Mouse (Mus musculus) forebrain, embryonic 14.5 days (tissue): ENCODE measurements around the gene Nme7. TPM values are rescaled to one million over a fixed set of nuclear protein-coding genes. Genes with fewer than 3 reads are reported as not detected.

Source experiments
- ATAC-seq: fragments of 200-750 bp; cut with Nextera tagmentation; 2 replicates; pipeline ENCODE4 v1.8.0; 2017; ENCODE audit warnings: mild to moderate bottlenecking, moderate library complexity
- DNase-seq: peaks from one replicate; pipeline ENCODE4 v3.0.0-alpha.2; 2015; ENCODE audit warnings: low spot score
- H3K27ac ChIP-seq: fragments of 300-500 bp; sonication (generic); 2 replicates; pipeline ENCODE4 v1.5.1; 2014; ENCODE audit warnings: low read depth, mild to moderate bottlenecking, control low read depth, low read length, moderate library complexity
- H3K27me3 ChIP-seq: fragments of 300-500 bp; sonication (generic); replicated peaks from 2 replicates; pipeline ENCODE4 v1.6.1; 2014; ENCODE audit warnings: low read length, control low read depth, mixed read lengths; ENCODE audit not compliant: control insufficient read depth, insufficient read depth
- H3K36me3 ChIP-seq: fragments of 300-500 bp; sonication (generic); 2 replicates; pipeline ENCODE4 v1.6.1; 2014; ENCODE audit warnings: low read length, control low read depth; ENCODE audit not compliant: control insufficient read depth, insufficient read depth
- H3K4me1 ChIP-seq: fragments of 300-500 bp; sonication (generic); 2 replicates; pipeline ENCODE4 v1.6.1; 2014; ENCODE audit warnings: antibody characterized with exemption, low read length, control low read depth; ENCODE audit not compliant: control insufficient read depth, insufficient read depth
- H3K4me2 ChIP-seq: fragments of 300-500 bp; sonication (generic); 2 replicates; pipeline ENCODE4 v1.6.1; 2014; ENCODE audit warnings: mild to moderate bottlenecking, control low read depth, low read length
- H3K4me3 ChIP-seq: fragments of 300-500 bp; sonication (generic); 2 replicates; pipeline ENCODE4 v1.5.1; 2014; ENCODE audit warnings: low read depth, low read length, control low read depth
- H3K9ac ChIP-seq: fragments of 300-500 bp; sonication (generic); 2 replicates; pipeline ENCODE4 v1.6.1; 2014; ENCODE audit warnings: mild to moderate bottlenecking, low read length, control low read depth, moderate library complexity
- H3K9me3 ChIP-seq: fragments of 300-500 bp; sonication (generic); replicated peaks from 2 replicates; pipeline ENCODE4 v1.6.1; 2016; ENCODE audit warnings: low read length, control low read depth, mixed read lengths; ENCODE audit not compliant: control insufficient read depth
- WGBS: fragments of 180-500 bp; shearing (Covaris S2); extraction: QIAGEN DNeasy Blood & Tissue Kit; methylation state at CpG from one replicate; pipeline ENCODE4 v1.1.7; 2014; 5-methylcytosine and 5-hydroxymethylcytosine counted together
- polyA plus RNA-seq: library from polyadenylated mRNA; unstranded; fragments of >200 nt; fragmentation: Nextera tagmentation; extraction: Ambion mirVana; gene quantifications from 2 replicates; pipeline ENCODE4 v1.2.1, GENCODE M21; 2014

Gene Nme7
- polyA plus RNA-seq, 1 experiment from 2014 or later: 45.6 TPM

DNA sequence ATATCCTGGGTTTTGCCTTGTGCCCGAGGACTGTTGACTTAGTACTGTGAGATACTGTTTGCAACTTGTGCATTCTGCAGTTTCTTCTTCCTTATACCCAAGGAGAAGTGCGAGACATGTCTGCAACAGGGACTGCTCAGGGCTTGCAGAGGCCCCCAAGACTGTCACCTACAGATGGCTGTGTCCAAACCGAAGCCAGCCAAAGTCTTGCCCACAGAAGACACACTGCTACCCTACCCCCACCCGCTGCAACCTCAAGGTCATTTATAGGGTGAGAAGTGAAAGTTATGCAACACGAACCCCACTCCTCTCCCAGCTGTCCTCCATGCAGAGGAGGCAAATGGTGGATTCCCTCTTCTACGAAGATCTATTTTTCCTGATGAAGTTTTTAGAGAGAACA is 148.7 kb downstream of the Nme7 start:
- Histone ChIP-seq H3K36me3 (peaks cover 21% of the 10 kb centered on the region), H3K27ac (no peak overlapping the region), H3K4me3 (no peak overlapping the region), H3K9ac (no peak overlapping the region), H3K27me3 (no peaks in the 10 kb centered on the region), H3K4me1 (peaks cover 13% of the 10 kb centered on the region), H3K4me2 (no peak overlapping the region), H3K9me3 (no peaks in the 10 kb centered on the region)
- DNase-seq (no peak), ATAC-seq (no peak)
- WGBS: 87% methylated on average over 6 of the region's 6 CpGs

DNA sequence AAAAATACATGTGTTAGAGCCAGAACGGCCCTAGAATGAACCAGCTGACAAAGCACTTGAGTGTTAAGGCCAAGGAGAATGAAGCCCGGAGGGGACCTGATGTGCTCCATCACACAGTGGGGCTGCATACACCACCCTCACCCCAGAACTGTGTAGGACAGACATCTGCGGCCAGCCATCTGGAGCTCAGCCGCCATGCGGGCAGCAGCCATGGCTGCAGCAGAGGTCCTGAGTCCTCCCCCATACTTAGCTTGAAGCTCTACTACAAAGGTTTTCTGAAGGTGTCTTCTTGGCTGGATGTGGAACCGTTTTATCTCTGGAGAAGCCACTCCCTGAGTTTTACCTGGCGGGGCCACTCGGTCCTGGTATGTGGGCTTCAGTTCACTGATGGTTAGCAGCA is 149.2 kb downstream of the Nme7 start:
- WGBS: 94% methylated on average over 8 of the region's 8 CpGs
- no peaks in the 10 kb centered on the region for H3K27me3 ChIP-seq
- ATAC-seq: no peak
- H3K4me3 ChIP-seq: no peak overlapping the region
- H3K27ac ChIP-seq: no peak overlapping the region
- no peaks in the 10 kb centered on the region for H3K9me3 ChIP-seq
- H3K4me1 ChIP-seq: peaks cover 13% of the 10 kb centered on the region
- H3K9ac ChIP-seq: no peak overlapping the region
- DNase-seq: no peak
- peaks cover 21% of the 10 kb centered on the region for H3K36me3 ChIP-seq
- no peak overlapping the region for H3K4me2 ChIP-seq

GRCm38 (mm10) chr1:164453739-164454138 is 149.8 kb downstream of the Nme7 start:
- H3K9me3 ChIP-seq: no peaks in the 10 kb centered on the region
- H3K9ac ChIP-seq: no peak overlapping the region
- DNase-seq (no peak), ATAC-seq (no peak)
- H3K4me3 ChIP-seq: no peak overlapping the region
- no peaks in the 10 kb centered on the region for H3K27me3 ChIP-seq
- H3K4me2 ChIP-seq: no peak overlapping the region
- no peak overlapping the region for H3K27ac ChIP-seq
- 89% methylated on average over 5 of the region's 5 CpGs for WGBS
- peaks cover 14% of the 10 kb centered on the region for H3K4me1 ChIP-seq
- H3K36me3 ChIP-seq: peaks cover 17% of the 10 kb centered on the region

DNA sequence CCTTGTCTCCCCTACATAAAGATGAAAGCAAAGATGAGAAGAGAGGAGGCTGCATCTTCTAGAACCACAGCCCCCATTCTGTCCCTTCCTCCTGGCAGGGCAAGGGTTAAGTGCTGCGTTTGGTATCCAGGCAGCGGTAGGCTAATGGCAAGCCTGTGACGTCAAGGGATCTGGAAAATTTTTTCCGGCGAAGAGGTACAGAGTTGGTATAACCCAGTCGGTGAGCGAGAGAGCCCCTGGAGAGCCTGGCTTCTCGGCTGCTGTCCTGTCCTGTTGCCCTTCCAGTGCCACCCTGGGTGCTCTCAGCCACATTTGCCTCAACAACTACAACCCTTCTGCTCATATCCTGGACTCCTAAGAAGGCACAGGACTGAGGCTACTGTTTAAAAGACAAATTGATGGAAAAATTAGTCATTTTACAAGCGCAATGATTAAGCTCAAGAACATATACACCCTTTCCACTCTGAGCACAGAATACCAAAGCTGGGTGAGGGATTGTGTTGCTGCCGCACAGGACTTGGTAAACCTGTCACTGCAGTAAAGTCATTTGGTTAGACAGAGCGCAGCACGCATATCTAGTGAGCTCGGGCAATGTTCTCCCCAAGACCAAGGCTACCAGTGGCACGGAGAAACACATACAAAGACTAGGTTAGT is 151.0 kb downstream of the Nme7 start:
- WGBS: 41% methylated on average over 14 of the region's 14 CpGs
- no peaks in the 10 kb centered on the region for H3K9me3 ChIP-seq
- H3K36me3 ChIP-seq: peaks cover 15% of the 10 kb centered on the region
- H3K9ac ChIP-seq: peak overlapping the region; percentile 49
- H3K4me1 ChIP-seq: peaks cover 20% of the 10 kb centered on the region
- H3K4me3 ChIP-seq: peak overlapping the region; percentile 28
- H3K27ac ChIP-seq: no peak overlapping the region
- peak; percentile 79 for DNase-seq
- no peaks in the 10 kb centered on the region for H3K27me3 ChIP-seq
- peak overlapping the region; percentile 76 for H3K4me2 ChIP-seq
- no peak for ATAC-seq

DNA sequence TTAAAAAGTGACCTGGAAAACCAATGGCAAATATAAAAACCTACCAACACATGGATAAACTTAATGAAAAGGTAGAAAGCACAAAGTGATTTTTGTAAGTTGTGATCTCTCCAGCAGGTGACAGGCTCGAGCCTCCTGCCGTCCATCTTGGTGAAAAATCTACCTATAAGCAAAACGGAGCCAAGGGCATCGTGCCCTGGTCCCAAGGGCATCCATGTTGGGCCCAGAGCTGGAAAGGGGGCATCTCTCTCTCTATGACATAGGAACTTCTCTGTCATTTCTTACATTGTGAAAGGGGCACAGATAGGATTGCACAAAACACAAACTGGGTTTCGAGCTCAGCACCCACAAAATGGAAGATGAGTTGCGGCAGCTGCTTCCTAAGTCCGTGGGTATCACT is 151.7 kb downstream of the Nme7 start:
- Histone ChIP-seq H3K4me3 (peak overlapping the region; percentile 66), H3K9me3 (no peaks in the 10 kb centered on the region), H3K27me3 (no peaks in the 10 kb centered on the region), H3K4me1 (peaks cover 20% of the 10 kb centered on the region), H3K9ac (peak overlapping the region; percentile 84), H3K4me2 (peak overlapping the region; percentile 76), H3K27ac (no peak overlapping the region), H3K36me3 (peaks cover 15% of the 10 kb centered on the region)
- WGBS: 58% methylated on average over 7 of the region's 7 CpGs
- DNase-seq: peak; percentile 30
- no peak for ATAC-seq

- Histone ChIP-seq H3K4me3 (peak overlapping the region; percentile 66), H3K4me2 (peak overlapping the region; percentile 76), H3K27ac (no peak overlapping the region), H3K4me1 (peaks cover 20% of the 10 kb centered on the region), H3K9me3 (no peaks in the 10 kb centered on the region), H3K9ac (peak overlapping the region; percentile 84), H3K36me3 (peaks cover 15% of the 10 kb centered on the region), H3K27me3 (no peaks in the 10 kb centered on the region)
- WGBS: 29% methylated on average over 6 of the region's 6 CpGs
- ATAC-seq (no peak), DNase-seq (peak; percentile 33)
Observed at GRCm38 (mm10) chr1:164456065-164456464, 152.1 kb downstream of the Nme7 start.

- Histone ChIP-seq H3K4me3 (peak overlapping the region; percentile 66), H3K27ac (peak overlapping the region; percentile 92; the same call in 1 of the 2 replicates), H3K4me2 (peak overlapping the region; percentile 76), H3K9me3 (no peaks in the 10 kb centered on the region), H3K36me3 (peaks cover 10% of the 10 kb centered on the region), H3K9ac (peak overlapping the region; percentile 84), H3K4me1 (peaks cover 25% of the 10 kb centered on the region), H3K27me3 (no peaks in the 10 kb centered on the region)
- ATAC-seq (no peak), DNase-seq (peak; percentile 26)
- WGBS: 9% methylated on average over 8 of the region's 8 CpGs
Observed at GRCm38 (mm10) chr1:164456731-164457130, 152.8 kb downstream of the Nme7 start.

DNA sequence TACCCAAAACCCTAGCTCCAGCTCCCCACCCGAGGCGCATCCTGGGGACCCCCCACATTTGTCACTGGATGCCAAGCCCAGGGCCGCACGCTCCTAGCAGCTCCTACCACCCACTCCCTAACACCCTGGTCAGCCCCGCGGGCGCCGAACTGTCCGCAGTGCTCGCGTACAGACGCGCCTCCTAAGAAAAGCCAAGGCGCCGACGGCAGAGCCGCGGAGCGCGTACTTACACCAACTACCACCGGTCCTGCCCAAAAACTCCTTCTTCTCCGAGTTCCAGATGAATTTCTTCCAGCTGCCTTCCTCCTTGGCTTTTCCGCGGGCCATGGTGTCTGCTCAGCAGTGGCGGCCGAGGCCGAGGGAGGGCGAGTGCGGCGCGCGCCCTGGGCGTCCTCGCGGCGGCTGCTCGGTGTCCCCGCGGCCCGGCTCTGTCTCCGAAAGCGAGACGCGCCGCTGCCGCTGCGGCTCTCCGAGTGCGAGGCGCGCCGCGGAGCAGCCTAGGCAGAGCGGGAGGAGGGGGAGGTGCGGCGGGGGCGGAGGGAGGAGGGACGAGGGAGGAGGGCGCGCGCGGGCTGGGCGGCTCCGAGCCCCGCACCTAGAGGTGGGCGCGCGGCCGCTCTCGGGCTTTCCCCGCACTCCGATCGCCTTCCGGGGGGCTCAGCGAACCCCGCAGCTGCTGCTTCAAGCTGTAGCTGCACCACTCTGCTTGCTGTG is 153.8 kb downstream of the Nme7 start:
- peak overlapping the region; percentile 66 for H3K4me3 ChIP-seq
- no peaks in the 10 kb centered on the region for H3K27me3 ChIP-seq
- no peaks in the 10 kb centered on the region for H3K9me3 ChIP-seq
- H3K4me2 ChIP-seq: peak overlapping the region; percentile 76
- under 1% methylated on average over 56 of the region's 76 CpGs for WGBS
- ATAC-seq (peak; percentile 90), DNase-seq (peak; percentile 88)
- H3K36me3 ChIP-seq: peaks cover 6% of the 10 kb centered on the region
- H3K27ac ChIP-seq: peak overlapping the region; percentile 92
- peaks cover 26% of the 10 kb centered on the region for H3K4me1 ChIP-seq
- H3K9ac ChIP-seq: peak overlapping the region; percentile 84

DNA sequence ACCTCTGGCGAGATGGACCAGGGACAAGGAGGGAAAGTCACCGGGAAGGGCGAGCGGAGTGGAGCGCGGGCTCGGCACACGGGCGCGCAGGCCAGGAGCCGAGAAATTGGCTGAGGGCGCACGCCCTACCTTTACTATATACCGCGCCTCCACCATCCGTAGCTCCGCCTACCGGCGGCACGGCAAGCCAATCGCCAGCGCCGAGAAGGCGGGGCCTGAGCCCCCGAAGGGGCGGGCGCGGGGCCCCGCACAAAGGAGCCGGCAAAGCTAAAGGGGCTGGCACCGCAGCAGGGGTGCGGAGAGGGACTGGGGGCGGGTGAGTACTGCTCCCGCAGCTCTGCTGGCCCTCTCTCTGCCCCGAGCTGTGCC is 154.3 kb downstream of the Nme7 start, which contains the start of gene Atp1b1:
Gene Atp1b1, minus strand, starts transcription at position 111 of the 369 bp plus-strand sequence.
- ATAC-seq: peak; percentile 95
- peak within 1 kb of the TSS; percentile 92 for H3K27ac ChIP-seq
- H3K27me3 ChIP-seq: no peaks in the 10 kb centered on the region
- peak; percentile 96 for DNase-seq
- H3K36me3 ChIP-seq: peaks cover under 1% of the 10 kb centered on the region; the same call in 1 of the 2 replicates
- peak within 1 kb of the TSS; percentile 66 for H3K4me3 ChIP-seq
- H3K4me2 ChIP-seq: peak within 1 kb of the TSS; percentile 76
- H3K9ac ChIP-seq: peak within 1 kb of the TSS; percentile 84
- no peaks in the 10 kb centered on the region for H3K9me3 ChIP-seq
- H3K4me1 ChIP-seq: peaks cover 26% of the 10 kb centered on the region
- WGBS: under 1% methylated on average over 29 of the region's 35 CpGs
